8 mouse cellular contexts compared by ENCODE assay signal in the genomic region with DNA sequence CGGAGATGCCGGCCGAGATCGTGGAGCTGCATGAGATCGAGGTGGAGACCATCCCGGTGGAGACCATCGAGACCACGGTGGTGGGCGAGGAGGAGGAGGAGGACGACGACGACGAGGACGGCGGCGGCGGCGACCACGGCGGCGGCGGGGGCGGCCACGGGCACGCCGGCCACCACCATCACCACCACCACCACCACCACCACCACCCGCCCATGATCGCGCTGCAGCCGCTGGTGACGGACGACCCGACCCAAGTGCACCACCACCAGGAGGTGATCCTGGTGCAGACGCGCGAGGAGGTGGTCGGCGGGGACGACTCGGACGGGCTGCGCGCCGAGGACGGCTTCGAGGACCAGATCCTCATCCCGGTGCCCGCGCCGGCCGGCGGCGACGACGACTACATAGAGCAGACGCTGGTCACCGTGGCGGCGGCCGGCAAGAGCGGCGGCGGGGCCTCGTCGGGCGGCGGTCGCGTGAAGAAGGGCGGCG. TPM values are rescaled to one million over a fixed set of nuclear protein-coding genes. Genes with fewer than 3 reads are reported as not detected.
A peak's percentile ranks its signal among the peaks of the same experiment; 100 is the strongest.
DNase-seq lines count a peak whose midpoint lies in the region; ATAC-seq lines count a peak whose summit lies in the region.

No protein-coding gene starts in this region.

- DNase-seq in 3134 (ENCODE audit: extremely low read depth, insufficient read length, low spot score) = peak; percentile 19
- peak; percentile 24 for DNase-seq in T-cell, adult 2 months (ENCODE audit: low spot score)
- DNase-seq in embryonic facial prominence, embryonic 14.5 days (ENCODE audit: low spot score) = no peak
- DNase-seq in heart, postnatal 14 days = peak; percentile 40 to 43
- peak; percentile 34 to 40 for DNase-seq in left cerebral cortex, adult 8-10 months (ENCODE audit: low spot score in 2 of 2)
- DNase-seq in midbrain, embryonic 11.5 days (ENCODE audit: low spot score, missing footprints) = peak; percentile 86
- peak; percentile 52 to 61 for DNase-seq in spleen, postnatal 10 days (ENCODE audit: low spot score in 2 of 2)

- no peaks in the 10 kb centered on the region for H3K9me3 ChIP-seq in embryonic facial prominence, embryonic 14.5 days (ENCODE audit: control insufficient read depth, low read length)
- no peaks in the 10 kb centered on the region for H3K9me3 ChIP-seq in midbrain, embryonic 11.5 days (ENCODE audit: control insufficient read depth, low read length)

- 0% methylated on average over 7 of the region's 71 CpGs for WGBS in embryonic facial prominence, embryonic 14.5 days
- WGBS in midbrain, embryonic 11.5 days = under 1% methylated on average over 66 of the region's 71 CpGs

- peak overlapping the region; percentile 92 for H3K9ac ChIP-seq in embryonic facial prominence, embryonic 14.5 days (ENCODE audit: low read depth, low read length)
- H3K9ac ChIP-seq in midbrain, embryonic 11.5 days (ENCODE audit: low read length) = peak overlapping the region; percentile 91

- H3K27me3 ChIP-seq in embryonic facial prominence, embryonic 14.5 days (replicated peaks; ENCODE audit: control insufficient read depth, insufficient read depth, low read length) = no peaks in the 10 kb centered on the region
- H3K27me3 ChIP-seq in midbrain, embryonic 11.5 days (ENCODE audit: control insufficient read depth, insufficient read depth, low read length) = no peaks in the 10 kb centered on the region

- peaks cover 19% of the 10 kb centered on the region for H3K4me1 ChIP-seq in embryonic facial prominence, embryonic 14.5 days (ENCODE audit: control insufficient read depth, insufficient read depth, low read length)
- peaks cover 10% of the 10 kb centered on the region for H3K4me1 ChIP-seq in midbrain, embryonic 11.5 days (ENCODE audit: control insufficient read depth, insufficient read depth, low read length)

- H3K27ac ChIP-seq in embryonic facial prominence, embryonic 14.5 days (replicated peaks; ENCODE audit: low read depth, low read length) = peak overlapping the region; percentile 99
- peak overlapping the region; percentile 93 for H3K27ac ChIP-seq in midbrain, embryonic 11.5 days (ENCODE audit: low read depth, low read length)

- intact Hi-C loops in heart, postnatal 14 days (cut with DNase I) = loop anchor here (10.0 kb wide), 1 partner anchor 619 kb away; a partner anchor contains a TSS

- H3K4me2 ChIP-seq in embryonic facial prominence, embryonic 14.5 days (ENCODE audit: low read depth, low read length) = peak overlapping the region; percentile 80
- peak overlapping the region; percentile 42 for H3K4me2 ChIP-seq in midbrain, embryonic 11.5 days

- ATAC-seq in embryonic facial prominence, embryonic 14.5 days (ENCODE audit: low read depth) = no peak; the same call in 1 of the 2 replicates
- peak; percentile 2; the same call in 1 of the 2 replicates for ATAC-seq in midbrain, embryonic 11.5 days (ENCODE audit: low FRiP score)
- ATAC-seq in erythroid progenitor cell, adult 5-6 weeks (replicated peaks; ENCODE audit: low FRiP score, poor library complexity, severe bottlenecking) = no peak

- peak overlapping the region; percentile 100 for H3K4me3 ChIP-seq in embryonic facial prominence, embryonic 14.5 days (ENCODE audit: low read depth, low read length)
- peak overlapping the region; percentile 98 for H3K4me3 ChIP-seq in midbrain, embryonic 11.5 days (ENCODE audit: low read depth, low read length)

- no peaks in the 10 kb centered on the region for H3K36me3 ChIP-seq in embryonic facial prominence, embryonic 14.5 days (ENCODE audit: control insufficient read depth, insufficient read depth, low read length)
- no peaks in the 10 kb centered on the region for H3K36me3 ChIP-seq in midbrain, embryonic 11.5 days (ENCODE audit: control insufficient read depth, insufficient read depth, low read length)

RNA-seq across cellular contexts. Expression of a gene that starts 0.7 kb away (rescaled TPM):
- 19.9 and 20.3 TPM in 2 replicates for polyA plus RNA-seq in embryonic facial prominence, embryonic 14.5 days (2014; fragmentation: Nextera tagmentation; extraction: Ambion mirVana)
- 10 to 100 TPM; 39.3 to 41.4 TPM for total RNA-seq in heart, postnatal 14 days (2021)
- 10 to 100 TPM; 44.9 to 46.7 (median 46.1) TPM for total RNA-seq in left cerebral cortex, adult 8-10 months (2022)
- 19.0 and 19.5 TPM in 2 replicates for polyA plus RNA-seq in midbrain, embryonic 11.5 days (2014; fragmentation: Nextera tagmentation; extraction: Ambion mirVana)
- 25.2 and 44.4 TPM in 2 replicates for total RNA-seq in erythroid progenitor cell, adult 5-6 weeks (2015; ENCODE audit: low replicate concordance)
- total RNA-seq in erythroid progenitor cell, adult 5-6 weeks (2017; ENCODE audit: low replicate concordance) = 40.4 and 62.9 TPM in 2 replicates

RNA-seq across cellular contexts. Expression of a gene that starts 42.2 kb away (rescaled TPM):
- polyA plus RNA-seq in embryonic facial prominence, embryonic 14.5 days (2014; fragmentation: Nextera tagmentation; extraction: Ambion mirVana) = 8.4 and 9.7 TPM in 2 replicates
- 1 to 10 TPM; 5.7 to 6.0 TPM for total RNA-seq in heart, postnatal 14 days (2021)
- total RNA-seq in left cerebral cortex, adult 8-10 months (2022) = 10 to 100 TPM; 13.7 to 15.9 (median 14.6) TPM
- 11.2 and 13.0 TPM in 2 replicates for polyA plus RNA-seq in midbrain, embryonic 11.5 days (2014; fragmentation: Nextera tagmentation; extraction: Ambion mirVana)
- total RNA-seq in erythroid progenitor cell, adult 5-6 weeks (2015; ENCODE audit: low replicate concordance) = 1.1 TPM in 1 of 2 replicates, not detected in the other
- not detected in 2 replicates for total RNA-seq in erythroid progenitor cell, adult 5-6 weeks (2017; ENCODE audit: low replicate concordance)

RNA-seq across cellular contexts. Expression of a gene that starts 42.3 kb away (rescaled TPM):
- polyA plus RNA-seq in embryonic facial prominence, embryonic 14.5 days (2014; fragmentation: Nextera tagmentation; extraction: Ambion mirVana) = 9.8 and 13.0 TPM in 2 replicates
- total RNA-seq in heart, postnatal 14 days (2021) = 1 to 10 TPM; 5.1 to 7.9 TPM
- total RNA-seq in left cerebral cortex, adult 8-10 months (2022) = 10 to 100 TPM in 2 of 4 experiments, 1 to 10 TPM in 2; 9.4 to 11.4 (median 10.4) TPM
- 9.8 TPM in 2 replicates for polyA plus RNA-seq in midbrain, embryonic 11.5 days (2014; fragmentation: Nextera tagmentation; extraction: Ambion mirVana)
- total RNA-seq in erythroid progenitor cell, adult 5-6 weeks (2015; ENCODE audit: low replicate concordance) = 1.3 TPM in 1 of 2 replicates, not detected in the other
- total RNA-seq in erythroid progenitor cell, adult 5-6 weeks (2017; ENCODE audit: low replicate concordance) = 0.64 and 5.3 TPM in 2 replicates
